Mouse (Mus musculus) kidney, embryonic 16.5 days (tissue): ENCODE data around the gene Cbr1. TPM values are rescaled to one million over a fixed set of nuclear protein-coding genes. Genes with fewer than 3 reads are reported as not detected.

ENCODE experiments used
- ATAC-seq: fragments of 200-750 bp; cut with Nextera tagmentation; 2 replicates; pipeline ENCODE4 v1.8.0; 2017; ENCODE audit warnings: moderate TSS enrichment; ENCODE audit not compliant: low FRiP score, low TSS enrichment
- H3K27ac ChIP-seq: fragments of 300-500 bp; sonication (generic); 2 replicates; pipeline ENCODE4 v1.5.1; 2014; ENCODE audit warnings: low read length
- H3K27me3 ChIP-seq: fragments of 300-500 bp; sonication (generic); 2 replicates; pipeline ENCODE4 v1.6.1; 2014; ENCODE audit warnings: low read length, control low read depth, mixed read lengths; ENCODE audit not compliant: insufficient read depth
- H3K36me3 ChIP-seq: fragments of 300-500 bp; sonication (generic); 2 replicates; pipeline ENCODE4 v1.6.1; 2014; ENCODE audit warnings: low read length, control low read depth, mixed read lengths; ENCODE audit not compliant: insufficient read depth
- H3K4me1 ChIP-seq: fragments of 300-500 bp; sonication (generic); 2 replicates; pipeline ENCODE4 v1.6.1; 2014; ENCODE audit warnings: low read length, control low read depth, mixed read lengths; ENCODE audit not compliant: insufficient read depth
- H3K4me2 ChIP-seq: fragments of 300-500 bp; sonication (generic); replicated peaks from 2 replicates; pipeline ENCODE4 v1.6.1; 2014; ENCODE audit warnings: low read depth, low read length
- H3K4me3 ChIP-seq: fragments of 300-500 bp; sonication (generic); 2 replicates; pipeline ENCODE4 v1.5.1; 2014; ENCODE audit warnings: mild to moderate bottlenecking, low read length
- H3K9ac ChIP-seq: fragments of 300-500 bp; sonication (generic); replicated peaks from 2 replicates; pipeline ENCODE4 v1.6.1; 2014; ENCODE audit warnings: low read length
- H3K9me3 ChIP-seq: fragments of 300-500 bp; sonication (generic); 2 replicates; pipeline ENCODE4 v1.6.1; 2016; ENCODE audit warnings: low read length, control low read depth
- WGBS: fragments of 180-500 bp; shearing (Covaris S2); extraction: QIAGEN DNeasy Blood & Tissue Kit; methylation state at CpG from one replicate; pipeline ENCODE4 v1.1.7; 2014; 5-methylcytosine and 5-hydroxymethylcytosine counted together
- polyA plus RNA-seq: library from polyadenylated mRNA; unstranded; fragments of >200 nt; fragmentation: Nextera tagmentation; extraction: Ambion mirVana; gene quantifications from 2 replicates; pipeline ENCODE4 v1.2.1, GENCODE M21; 2015

Gene Cbr1
- polyA plus RNA-seq, result 174 and 188 TPM in 2 replicates

- Histone ChIP-seq H3K9ac (peak within 1 kb of the TSS; percentile 87), H3K27ac (no peak within 1 kb of the TSS), H3K4me2 (peak within 1 kb of the TSS; percentile 93), H3K36me3 (peaks cover 5% of the 10 kb centered on the region; the same call in 1 of the 2 replicates), H3K4me3 (peak within 1 kb of the TSS; percentile 72), H3K9me3 (no peaks in the 10 kb centered on the region), H3K27me3 (0 out of 2 replicates have a peak, but pooled peaks cover 2% of the 10 kb centered on the region), H3K4me1 (peaks cover 16% of the 10 kb centered on the region)
- 67% methylated on average over 4 of the region's 4 CpGs for WGBS
- ATAC-seq, result no peak
Observed at GRCm38 (mm10) chr16:93605553-93605952, at the start of gene Cbr1. Gene Cbr1 (plus strand): TSS chr16:93605853.

DNA sequence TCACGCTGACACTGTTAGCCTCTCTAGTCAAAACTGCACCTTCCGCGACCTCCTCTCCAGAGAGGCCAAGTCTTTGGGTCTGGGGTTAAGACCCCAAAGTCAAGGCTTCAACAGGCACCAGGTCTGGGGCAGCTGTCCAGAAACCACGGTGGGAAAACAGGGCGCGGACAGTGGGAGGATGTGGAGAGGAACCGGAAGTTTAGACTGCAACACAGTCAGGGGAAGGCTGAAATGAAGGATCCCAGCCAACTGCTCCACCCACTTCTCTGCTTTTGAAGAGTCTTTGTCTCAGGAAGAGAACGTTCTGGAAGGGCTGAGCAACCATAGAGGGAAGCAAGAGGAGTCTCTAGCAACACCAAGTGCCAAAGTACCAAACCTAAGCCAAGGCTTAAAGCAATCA lies 48.0 kb upstream of the Cbr1 start:
- peak overlapping the region; percentile 49; the same call in 1 of the 2 replicates for H3K4me2 ChIP-seq
- no peak overlapping the region for H3K4me3 ChIP-seq
- ATAC-seq, result no peak
- no peak overlapping the region for H3K27ac ChIP-seq
- H3K9ac ChIP-seq, result no peak overlapping the region
- no peaks in the 10 kb centered on the region for H3K36me3 ChIP-seq
- 56% methylated on average over 8 of the region's 8 CpGs for WGBS
- no peaks in the 10 kb centered on the region for H3K9me3 ChIP-seq
- H3K4me1 ChIP-seq, result peaks cover 14% of the 10 kb centered on the region
- 0 out of 2 replicates have a peak, but pooled peaks cover 4% of the 10 kb centered on the region for H3K27me3 ChIP-seq

GRCm38 (mm10) chr16:93558499-93558898 lies 47.2 kb upstream of the Cbr1 start:
- peak overlapping the region; percentile 16 for H3K4me3 ChIP-seq
- no peak overlapping the region for H3K9ac ChIP-seq
- H3K4me2 ChIP-seq, result peak overlapping the region; percentile 49
- H3K4me1 ChIP-seq, result peaks cover 14% of the 10 kb centered on the region
- 0 out of 2 replicates have a peak, but pooled peaks cover 4% of the 10 kb centered on the region for H3K27me3 ChIP-seq
- H3K9me3 ChIP-seq, result no peaks in the 10 kb centered on the region
- WGBS, result 8% methylated on average over 12 of the region's 12 CpGs
- H3K36me3 ChIP-seq, result no peaks in the 10 kb centered on the region
- no peak overlapping the region for H3K27ac ChIP-seq
- ATAC-seq, result no peak

DNA sequence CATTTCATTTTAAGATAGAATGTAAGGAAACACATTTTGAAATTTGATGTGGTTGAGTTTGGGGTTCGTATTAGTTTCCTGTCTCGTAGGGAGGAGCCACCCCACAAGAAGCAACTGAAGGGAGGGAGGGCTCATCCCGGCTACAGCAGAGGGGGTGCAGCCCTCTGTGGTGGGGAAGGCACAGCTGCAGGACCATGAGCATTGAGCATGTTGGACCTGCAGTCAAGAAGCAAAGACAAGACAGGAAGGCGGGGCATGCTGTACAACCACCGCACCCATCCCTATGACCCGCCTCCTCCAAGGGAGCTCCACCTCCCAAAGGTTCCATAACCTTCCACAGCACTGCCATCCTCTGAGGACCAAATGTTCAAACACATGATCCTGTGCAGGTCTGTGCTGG lies 33.3 kb upstream of the Cbr1 start:
- WGBS, result 91% methylated on average over 6 of the region's 6 CpGs
- no peaks in the 10 kb centered on the region for H3K9me3 ChIP-seq

DNA sequence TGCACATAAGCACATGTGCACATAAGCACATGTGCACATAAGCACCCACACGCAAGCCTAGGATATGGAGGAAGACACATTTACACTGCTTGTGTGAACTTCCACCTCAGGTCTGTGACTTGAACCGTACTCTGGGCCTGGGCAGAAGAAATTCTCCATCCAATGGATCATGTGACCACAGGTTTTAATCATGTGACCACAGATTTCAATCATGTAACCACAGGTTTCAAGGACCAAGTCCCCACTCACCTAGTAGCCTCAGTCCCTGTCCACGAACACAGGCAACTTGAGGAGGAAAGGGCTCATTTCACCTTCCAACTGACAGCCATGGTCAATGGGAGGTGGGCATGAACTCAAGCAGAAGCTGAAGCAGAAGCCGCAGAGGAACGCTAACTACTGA lies 32.2 kb upstream of the Cbr1 start:
- no peak overlapping the region for H3K9ac ChIP-seq
- no peaks in the 10 kb centered on the region for H3K36me3 ChIP-seq
- no peak overlapping the region for H3K4me2 ChIP-seq
- ATAC-seq, result no peak
- no peaks in the 10 kb centered on the region for H3K9me3 ChIP-seq
- no peak overlapping the region for H3K4me3 ChIP-seq
- 93% methylated on average over 5 of the region's 5 CpGs for WGBS
- no peak overlapping the region for H3K27ac ChIP-seq
- H3K4me1 ChIP-seq, result peaks cover 16% of the 10 kb centered on the region
- no peaks in the 10 kb centered on the region for H3K27me3 ChIP-seq

More for the DNA sequence above, 33.3 kb upstream of the Cbr1 start:
- no peak overlapping the region for H3K4me2 ChIP-seq
- no peak overlapping the region for H3K4me3 ChIP-seq
- H3K4me1 ChIP-seq, result peaks cover 16% of the 10 kb centered on the region
- no peak overlapping the region for H3K27ac ChIP-seq
- H3K9ac ChIP-seq, result no peak overlapping the region
- H3K27me3 ChIP-seq, result no peaks in the 10 kb centered on the region
- no peak for ATAC-seq
- no peaks in the 10 kb centered on the region for H3K36me3 ChIP-seq

DNA sequence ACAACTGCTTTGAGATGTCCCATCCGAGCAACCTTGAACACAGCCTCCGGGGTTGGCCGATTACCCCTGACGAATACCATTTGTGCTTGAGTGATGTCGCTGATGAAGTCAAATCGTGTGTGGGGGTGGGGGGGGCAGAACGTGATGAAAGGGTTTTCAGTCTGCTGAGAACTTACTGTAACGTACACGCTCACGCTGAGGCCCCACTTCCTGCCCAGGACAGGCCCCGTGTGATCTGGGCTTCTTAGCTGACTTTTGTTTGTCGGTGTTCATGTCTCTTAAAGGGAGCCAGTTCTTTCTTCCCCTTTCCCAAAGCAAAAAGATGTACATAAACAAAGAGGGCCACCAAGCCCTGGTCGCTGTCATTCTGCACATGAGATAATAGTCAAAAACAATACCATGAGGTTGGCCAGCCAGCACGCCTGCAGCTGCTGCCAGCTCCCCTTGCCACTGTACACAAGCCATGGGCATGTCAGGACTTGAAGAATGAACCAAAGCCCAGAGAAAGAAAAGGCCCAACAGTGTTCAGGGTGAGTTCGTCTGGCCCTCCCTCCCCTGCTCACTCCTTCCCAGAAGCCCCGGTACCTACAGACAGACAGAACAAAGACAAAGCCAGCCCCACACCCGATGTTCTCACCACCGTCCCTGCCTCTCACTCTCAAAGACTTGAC lies 31.0 kb upstream of the Cbr1 start:
- WGBS, result 19% methylated on average over 18 of the region's 18 CpGs
- Histone ChIP-seq H3K36me3 (no peaks in the 10 kb centered on the region), H3K27ac (no peak overlapping the region), H3K4me2 (peak overlapping the region; percentile 34), H3K4me1 (peaks cover 16% of the 10 kb centered on the region), H3K9ac (no peak overlapping the region), H3K27me3 (no peaks in the 10 kb centered on the region), H3K9me3 (no peaks in the 10 kb centered on the region), H3K4me3 (no peak overlapping the region)
- ATAC-seq, result no peak

GRCm38 (mm10) chr16:93575574-93575973 lies 30.1 kb upstream of the Cbr1 start:
- WGBS, result 64% methylated on average over 5 of the region's 5 CpGs
- ATAC-seq, result no peak
- Histone ChIP-seq H3K4me3 (no peak overlapping the region), H3K4me1 (peaks cover 16% of the 10 kb centered on the region), H3K9me3 (no peaks in the 10 kb centered on the region), H3K27me3 (no peaks in the 10 kb centered on the region), H3K4me2 (no peak overlapping the region), H3K9ac (no peak overlapping the region), H3K27ac (no peak overlapping the region), H3K36me3 (no peaks in the 10 kb centered on the region)

- no peak overlapping the region for H3K4me3 ChIP-seq
- no peak overlapping the region for H3K27ac ChIP-seq
- H3K4me2 ChIP-seq, result peak overlapping the region; percentile 22; the same call in 1 of the 2 replicates
- 34% methylated on average over 14 of the region's 14 CpGs for WGBS
- no peak overlapping the region for H3K9ac ChIP-seq
- no peaks in the 10 kb centered on the region for H3K9me3 ChIP-seq
- H3K36me3 ChIP-seq, result no peaks in the 10 kb centered on the region
- no peaks in the 10 kb centered on the region for H3K27me3 ChIP-seq
- ATAC-seq, result 0 out of 2 replicates have a peak, but pooled peaks have one; percentile 21
- peaks cover 16% of the 10 kb centered on the region for H3K4me1 ChIP-seq
Observed at GRCm38 (mm10) chr16:93576412-93577082, 29.1 kb upstream of the Cbr1 start.

- Histone ChIP-seq H3K4me3 (no peak overlapping the region), H3K27ac (no peak overlapping the region), H3K9ac (no peak overlapping the region), H3K4me2 (no peak overlapping the region), H3K9me3 (no peaks in the 10 kb centered on the region), H3K27me3 (no peaks in the 10 kb centered on the region), H3K36me3 (no peaks in the 10 kb centered on the region), H3K4me1 (peaks cover 16% of the 10 kb centered on the region)
- WGBS, result 87% methylated on average over 8 of the region's 8 CpGs
- no peak for ATAC-seq
Observed at GRCm38 (mm10) chr16:93578346-93579005, 27.2 kb upstream of the Cbr1 start.
